Mouse (Mus musculus) common myeloid progenitor, adult 5-6 weeks (primary cell): ENCODE measurements around the gene Nt5c3. TPM values are rescaled to one million over a fixed set of nuclear protein-coding genes. Genes with fewer than 3 reads are reported as not detected.

Experiments used
- ATAC-seq: replicated peaks from 2 replicates; pipeline ENCODE4 v1.8.0; 2016; ENCODE audit warnings: low read depth, mild to moderate bottlenecking, moderate TSS enrichment, inconsistent platforms; ENCODE audit not compliant: poor library complexity, severe bottlenecking
- total RNA-seq: library from RNA; stranded (forward); fragments of 200-1000, 187-1606 nt; gene quantifications from 2 replicates; pipeline ENCODE4 v1.2.3, GENCODE M21; 2017

The Nt5c3 gene
- total RNA-seq = 91.8 and 99.7 TPM in 2 replicates

DNA sequence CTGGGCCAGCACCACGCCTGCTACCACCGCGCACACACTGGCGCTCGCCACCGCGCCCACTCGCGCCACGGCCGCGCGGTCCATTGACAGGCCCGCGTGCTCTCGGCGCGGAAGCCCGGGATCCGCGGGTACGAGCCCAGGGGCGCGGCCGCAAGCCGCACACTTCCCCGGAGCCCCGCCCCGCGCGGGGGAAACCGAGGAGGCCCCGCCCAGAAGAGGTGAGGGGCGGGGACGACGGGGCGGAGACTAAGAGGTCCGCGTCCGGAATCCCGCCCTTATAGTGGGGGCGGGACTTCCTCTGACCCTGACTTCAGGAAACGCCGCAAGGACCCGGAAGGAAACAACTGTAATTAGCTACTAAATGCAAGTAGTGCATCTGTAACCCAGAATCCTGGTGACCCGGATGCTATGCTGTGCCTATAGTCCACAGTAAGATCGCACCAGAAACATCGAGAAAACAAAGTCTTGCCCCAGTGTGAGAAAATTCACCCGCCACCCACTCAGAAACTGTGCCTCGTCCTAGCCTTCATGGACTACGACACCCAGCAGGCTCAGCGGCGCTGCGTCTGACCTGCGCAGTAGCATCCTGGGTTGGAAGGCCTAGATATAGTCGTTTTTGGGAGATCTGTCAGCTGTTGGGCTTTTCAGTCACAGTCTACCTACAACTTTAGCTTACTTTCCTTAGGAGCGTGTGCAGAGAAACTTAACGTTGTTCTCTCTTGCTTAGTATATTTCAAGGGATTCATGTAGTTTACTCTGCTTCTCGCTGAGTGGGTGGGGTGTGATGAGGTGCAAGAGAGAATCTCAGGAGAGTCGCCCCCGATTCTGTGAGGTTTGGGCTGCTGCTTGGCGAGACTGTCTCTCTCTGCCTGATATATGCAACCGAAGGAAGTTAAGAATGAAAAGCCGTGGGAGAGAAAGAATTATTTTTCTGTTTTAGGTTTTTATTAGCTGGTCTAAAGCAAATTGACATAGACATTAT, at the start of gene Nt5c3, which contains the start of gene Vmn1r4:
Gene Nt5c3 (minus strand): TSS at position 207 of the 982 bp plus-strand sequence.
Gene Vmn1r4 (plus strand): TSS at position 290 of the 982 bp plus-strand sequence.
- ATAC-seq = peak; percentile 86

DNA sequence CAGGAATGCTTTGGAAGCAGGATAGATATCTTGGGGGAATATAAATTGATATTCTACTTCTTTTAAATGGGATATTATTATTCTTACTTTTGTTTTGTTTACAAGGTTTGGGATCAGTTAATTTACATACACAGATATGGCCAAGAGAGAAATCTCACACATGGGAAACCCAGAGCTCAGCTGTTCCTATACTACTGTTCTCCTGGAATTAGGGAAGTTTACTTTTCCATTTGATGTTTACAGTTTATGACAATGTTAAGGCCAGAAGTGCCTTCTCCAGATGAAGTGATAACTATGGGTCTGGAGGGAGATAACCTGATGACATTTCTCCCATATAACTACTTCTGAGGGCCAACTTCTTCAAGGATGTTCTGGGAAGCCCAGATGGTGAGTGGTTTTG, 46.2 kb upstream of the Nt5c3 start, which contains the start of gene Vmn1r5:
Gene Vmn1r5 (plus strand): TSS at position 301 of the 400 bp plus-strand sequence.
- no peak for ATAC-seq

DNA sequence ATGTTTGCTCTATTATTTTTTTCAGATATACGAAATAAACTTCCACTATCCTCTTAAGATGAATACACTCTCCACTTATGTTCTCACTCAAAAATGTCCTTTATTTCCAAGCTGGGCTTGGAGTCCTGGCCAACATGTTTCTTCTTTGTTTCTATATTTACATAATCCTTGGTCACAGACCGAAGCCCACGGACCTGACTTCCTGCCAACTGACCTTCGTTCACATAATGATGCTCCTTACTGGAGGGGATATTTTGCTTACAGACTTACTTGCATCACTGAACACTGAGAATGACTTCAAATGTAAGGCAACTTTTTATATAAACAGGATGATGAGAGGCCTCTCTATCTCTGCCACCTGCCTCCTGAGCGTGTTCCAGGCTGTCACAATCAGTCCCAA, 32.7 kb upstream of the Nt5c3 start:
- ATAC-seq = no peak

DNA sequence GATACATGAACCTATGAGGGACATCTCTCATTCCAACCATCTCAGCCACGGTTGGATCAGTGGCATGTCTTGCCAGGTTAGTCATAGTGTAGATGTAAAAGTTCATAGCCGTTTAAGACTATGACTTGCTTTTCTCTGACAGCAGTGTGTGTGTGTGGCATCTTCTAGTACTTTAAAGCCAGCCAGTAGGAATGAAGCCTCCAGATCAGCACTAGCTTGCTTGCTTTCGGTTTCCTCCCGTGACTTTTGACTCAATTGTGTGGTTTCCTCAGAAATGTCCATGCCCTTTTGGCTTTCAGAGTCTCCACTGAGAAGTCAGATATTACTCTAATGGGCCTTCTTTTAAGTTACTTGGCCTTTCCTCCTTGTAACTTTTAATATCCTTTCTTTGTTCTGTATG, 10.6 kb upstream of the Nt5c3 start:
- ATAC-seq = peak; percentile 52

GRCm38 (mm10) chr6:56932464-56932863, 8.7 kb upstream of the Nt5c3 start:
- no peak for ATAC-seq

DNA sequence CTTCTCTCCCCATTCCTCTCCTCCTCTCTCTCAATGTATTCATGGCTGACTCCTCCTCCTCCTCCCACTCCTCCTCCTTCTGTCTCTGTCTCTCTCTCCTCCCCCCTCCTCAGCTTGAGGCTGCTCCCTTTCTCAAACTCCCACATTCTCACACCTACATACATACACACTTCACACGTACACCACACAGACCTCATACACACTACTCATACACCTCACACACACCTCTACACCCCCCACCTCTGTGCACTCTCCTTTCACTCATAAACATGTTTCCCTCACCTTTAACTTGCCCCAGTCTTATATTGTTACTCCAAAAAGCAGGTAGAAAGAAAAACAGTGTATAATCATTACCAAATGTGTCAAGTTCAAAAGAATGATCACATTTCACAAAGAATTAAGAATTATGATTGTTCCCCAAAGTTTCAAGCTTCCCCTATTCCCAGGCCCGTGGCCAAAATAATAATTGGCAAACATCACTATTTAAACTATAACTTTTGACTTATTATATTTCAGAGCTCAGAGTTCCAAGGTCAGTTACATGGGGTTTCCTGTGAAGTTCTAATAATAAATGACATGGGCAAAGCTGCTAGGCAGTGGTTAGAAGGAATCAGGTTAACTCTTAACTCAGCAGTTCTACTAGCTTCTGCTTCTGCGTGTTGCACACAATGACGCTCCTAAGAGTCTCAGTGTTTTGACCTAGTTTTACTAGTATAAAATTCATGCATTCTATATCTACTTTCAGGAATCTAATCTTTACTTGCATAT, 8.1 kb upstream of the Nt5c3 start:
- no peak for ATAC-seq

- peak; percentile 3; the same call in 1 of the 2 replicates for ATAC-seq
These were observed 404 bp downstream of the Nt5c3 start for GRCm38 (mm10) chr6:56923331-56923725.

DNA sequence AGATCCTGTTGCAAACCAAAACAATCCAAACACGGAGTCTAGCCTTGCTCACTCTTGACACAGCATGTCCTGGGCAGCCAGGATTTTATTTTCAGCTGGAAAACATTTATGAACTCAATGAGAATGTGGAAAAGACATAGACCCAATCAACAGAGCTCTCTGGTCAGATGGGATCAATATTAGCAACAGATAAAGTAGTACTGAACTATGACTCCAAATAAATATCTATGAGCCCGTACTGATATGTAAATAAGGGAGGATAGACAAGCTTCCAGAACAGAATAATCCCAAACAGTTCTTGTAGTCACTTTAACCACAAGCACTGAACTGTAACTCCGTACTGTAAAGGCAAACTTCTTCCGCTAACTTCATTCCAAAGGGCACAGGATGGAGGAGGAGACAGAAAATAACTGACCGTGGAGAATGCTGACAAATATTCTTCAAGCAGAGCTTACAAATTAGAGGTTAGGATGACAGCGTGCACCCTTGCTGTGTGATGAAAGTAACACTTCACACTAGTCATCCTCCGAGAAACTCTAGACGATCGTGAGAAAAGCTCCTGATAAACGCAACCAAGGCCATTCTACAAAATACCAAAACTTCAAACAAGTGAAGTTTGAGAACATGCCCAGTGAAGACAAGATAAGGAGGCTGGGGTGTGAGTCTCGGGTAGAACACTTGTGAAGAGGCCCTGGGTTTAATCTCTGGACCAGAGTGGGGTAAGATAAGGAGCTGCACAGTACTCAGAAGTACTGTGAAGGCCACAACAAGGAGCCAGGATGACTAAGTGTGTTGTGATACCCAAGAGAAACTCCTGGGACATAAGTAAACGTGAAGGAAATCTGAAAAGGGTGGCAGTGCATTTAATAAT, 3.3 kb downstream of the Nt5c3 start:
- ATAC-seq = peak; percentile 15; the same call in 1 of the 2 replicates

- ATAC-seq = no peak
These were observed 4.2 kb downstream of the Nt5c3 start for GRCm38 (mm10) chr6:56919330-56920044.

DNA sequence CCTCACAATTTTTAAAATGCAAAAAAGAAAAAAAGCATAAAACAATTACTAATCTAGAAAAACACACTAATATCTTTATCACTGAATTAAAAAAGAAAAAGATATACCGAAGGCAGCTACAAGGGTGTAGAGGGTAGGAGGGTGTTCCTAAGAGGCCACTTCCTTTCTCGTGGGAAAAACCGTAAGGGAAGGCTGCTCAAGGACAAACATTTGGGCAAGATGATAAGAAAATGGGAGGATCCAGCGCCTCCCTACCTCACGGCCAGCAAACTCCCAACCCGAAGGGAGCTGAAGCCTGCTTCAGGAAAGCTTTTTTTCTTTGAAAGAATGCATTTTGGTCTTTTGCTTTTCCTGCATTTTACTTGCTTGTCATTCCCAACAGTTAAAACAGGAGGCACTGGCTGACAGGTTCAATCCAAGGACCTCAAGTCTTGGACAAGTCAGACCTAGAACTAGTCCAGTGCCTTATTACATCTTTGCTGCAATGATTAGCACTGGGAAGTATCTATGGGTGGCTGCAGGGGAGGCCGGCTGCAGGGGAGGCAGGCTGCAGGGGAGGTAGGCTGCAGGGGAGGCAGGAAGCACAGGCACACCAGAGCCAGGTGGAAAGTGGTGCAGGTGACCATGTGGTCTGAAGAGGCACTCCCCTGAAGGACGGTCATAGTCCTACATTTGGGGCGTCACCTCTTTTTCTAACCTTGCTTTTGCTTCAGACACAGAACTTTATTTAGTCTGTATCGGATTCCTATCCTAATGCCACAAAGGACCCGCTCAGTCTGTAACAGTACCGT, 6.0 kb downstream of the Nt5c3 start:
- ATAC-seq = peak; percentile 30; the same call in 1 of the 2 replicates

GRCm38 (mm10) chr6:56916279-56916678, 7.5 kb downstream of the Nt5c3 start:
- ATAC-seq = no peak

DNA sequence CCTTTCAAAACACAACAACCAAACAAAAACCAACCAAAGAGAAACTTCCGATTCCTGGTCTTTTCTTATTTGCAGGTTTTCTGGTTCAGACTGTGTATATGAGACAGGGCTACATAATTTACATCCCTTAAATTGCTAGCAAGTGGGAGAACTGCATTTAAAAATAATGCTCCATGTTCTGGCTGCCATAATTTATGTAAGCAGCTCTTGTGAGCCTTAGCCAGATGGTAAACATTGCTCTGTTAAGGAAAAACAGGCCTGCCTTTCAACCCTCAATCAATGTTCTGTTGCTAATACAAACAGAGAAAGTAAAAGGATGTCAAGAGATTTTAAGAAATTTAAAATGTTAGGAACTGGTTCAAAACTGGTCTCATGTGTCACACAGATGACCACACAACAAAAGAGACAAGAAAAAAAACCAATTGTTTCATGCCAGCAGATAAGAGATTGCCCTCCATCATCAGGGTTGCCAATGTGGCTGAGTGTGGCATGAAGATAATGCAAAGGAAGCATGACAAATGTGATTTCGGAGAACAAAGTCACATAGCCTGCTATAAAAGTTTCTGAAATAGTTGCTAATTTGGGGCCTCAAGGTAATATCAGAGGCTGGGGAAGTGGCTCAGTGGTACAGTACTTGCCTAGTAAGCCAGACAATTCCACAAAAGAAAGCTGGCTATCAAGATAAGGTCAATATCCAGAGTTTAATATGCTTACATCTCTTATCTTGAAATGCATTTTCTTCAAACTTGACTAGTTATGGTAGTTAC, 10.5 kb downstream of the Nt5c3 start:
- peak; percentile 57 for ATAC-seq

GRCm38 (mm10) chr6:56910910-56911309, 12.8 kb downstream of the Nt5c3 start:
- no peak; the same call in 1 of the 2 replicates for ATAC-seq

DNA sequence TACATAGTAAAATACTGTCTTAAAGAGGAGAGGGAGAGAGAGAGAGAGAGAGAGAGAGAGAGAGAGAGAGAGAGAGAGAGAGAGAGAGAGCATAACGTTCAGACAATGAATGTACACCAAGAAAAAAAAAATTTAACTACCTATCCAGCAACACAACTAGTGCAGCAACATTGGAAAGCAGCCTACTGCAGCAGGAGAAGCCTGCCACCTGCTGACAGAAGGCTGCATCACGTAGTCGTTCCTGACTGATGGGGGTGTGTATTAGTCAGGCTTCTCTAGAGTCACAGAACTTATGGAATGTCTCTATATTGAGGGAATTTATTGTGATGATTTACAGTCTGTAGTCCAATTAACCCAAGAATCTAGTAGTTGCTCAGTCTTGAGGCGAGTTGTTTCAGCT, 14.8 kb downstream of the Nt5c3 start:
- ATAC-seq = peak; percentile 67

DNA sequence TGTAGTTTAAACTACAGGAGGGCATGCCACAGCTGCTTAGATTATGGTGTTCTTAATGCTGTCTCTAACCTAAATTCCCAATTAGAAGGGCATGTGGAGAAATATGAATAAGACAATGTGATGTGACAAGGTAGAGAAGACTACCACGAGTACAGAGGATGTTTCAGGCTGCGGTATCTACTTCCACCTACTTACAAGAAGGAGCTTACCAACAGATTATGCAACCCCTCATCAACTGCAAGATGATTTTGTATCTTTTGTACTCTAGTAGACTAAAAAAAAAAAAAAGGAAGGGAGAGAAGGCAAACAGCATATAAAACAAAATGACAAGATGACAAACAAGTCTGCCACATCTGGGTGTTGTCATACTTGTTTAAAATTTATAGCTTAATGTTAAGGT, 15.3 kb downstream of the Nt5c3 start:
- ATAC-seq = peak; percentile 24

- no peak for ATAC-seq
These were observed 15.8 kb downstream of the Nt5c3 start for GRCm38 (mm10) chr6:56907973-56908372.

DNA sequence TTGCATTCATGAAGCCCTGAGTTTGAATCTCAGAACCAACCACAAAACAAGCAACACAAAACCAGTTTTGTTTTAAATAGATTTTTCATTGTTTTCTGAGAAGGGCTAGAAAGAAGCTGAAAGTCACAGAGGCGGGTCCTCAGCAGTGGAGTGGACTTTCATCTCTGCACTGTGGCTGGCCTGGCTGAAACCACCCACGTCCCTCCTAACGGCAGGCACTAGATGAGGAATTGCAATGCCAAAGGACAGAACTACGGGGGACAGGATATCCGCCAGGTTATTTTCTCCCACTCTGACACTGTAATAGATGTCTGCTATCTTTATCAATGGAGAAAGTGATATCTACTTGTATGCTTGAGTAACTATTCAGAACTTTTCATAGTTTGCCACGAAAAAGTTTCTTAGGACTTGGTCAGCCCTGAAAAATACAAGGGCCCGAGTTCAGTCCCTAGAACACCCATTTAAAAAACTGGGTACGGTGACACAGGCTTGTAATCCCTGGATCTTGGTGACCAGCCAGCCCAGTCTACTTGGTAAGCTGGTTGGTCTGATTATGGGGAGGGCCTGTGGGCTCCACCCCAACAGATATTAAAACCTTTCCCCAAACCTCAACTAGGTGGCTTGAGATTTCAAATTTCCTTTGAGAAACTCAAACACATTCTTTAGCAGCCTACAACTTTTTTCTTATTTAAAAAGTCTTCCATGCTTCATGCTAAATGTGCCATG, 17.4 kb downstream of the Nt5c3 start:
- no peak for ATAC-seq
